Mouse (Mus musculus): ENCODE measurements around the gene Bod1. TPM values are rescaled to one million over a fixed set of nuclear protein-coding genes. Genes with fewer than 3 reads are reported as not detected.

The Bod1 gene
- total RNA-seq, 2 experiments from 2014 or later: 97.1 to 101 TPM

GRCm38 (mm10) chr11:31688956-31689355, 17.3 kb upstream of the Bod1 start:
- DNase-seq (ENCODE audit: low spot score in 2 of 2): no peak
- TF ChIP-seq CTCF (conservative IDR thresholded peaks at IDR 0.05): no peak
- Histone ChIP-seq H3K27ac (no peak overlapping the region), H3K4me3 (no peak overlapping the region)

GRCm38 (mm10) chr11:31684913-31685567, 13.4 kb upstream of the Bod1 start:
- TF ChIP-seq CTCF (conservative IDR thresholded peaks at IDR 0.05): no peak
- H3K27ac ChIP-seq: peak overlapping the region; percentile 67
- DNase-seq (ENCODE audit: low spot score in 2 of 2): no peak
- H3K4me3 ChIP-seq: no peak overlapping the region

GRCm38 (mm10) chr11:31684126-31684525, 12.4 kb upstream of the Bod1 start:
- peak overlapping the region; percentile 67; the same call in 1 of the 2 replicates for H3K27ac ChIP-seq
- no peak overlapping the region for H3K4me3 ChIP-seq
- TF ChIP-seq CTCF (conservative IDR thresholded peaks at IDR 0.05): no peak
- DNase-seq (ENCODE audit: low spot score in 2 of 2): peak in 1 of 2 experiments; percentile 57

- H3K27ac ChIP-seq: peak overlapping the region; percentile 72
- H3K4me3 ChIP-seq: no peak overlapping the region
- DNase-seq (ENCODE audit: low spot score in 2 of 2): peak in 1 of 2 experiments; percentile 37
- TF ChIP-seq CTCF (conservative IDR thresholded peaks at IDR 0.05): no peak
These were observed 8.2 kb upstream of the Bod1 start for GRCm38 (mm10) chr11:31679840-31680381.

GRCm38 (mm10) chr11:31677309-31677708, 5.6 kb upstream of the Bod1 start:
- Histone ChIP-seq H3K27ac (peak overlapping the region; percentile 72), H3K4me3 (no peak overlapping the region)
- TF ChIP-seq CTCF (conservative IDR thresholded peaks at IDR 0.05): no peak
- no peak for DNase-seq (ENCODE audit: low spot score in 2 of 2)

GRCm38 (mm10) chr11:31676661-31677252, 5.1 kb upstream of the Bod1 start:
- Histone ChIP-seq H3K4me3 (no peak overlapping the region), H3K27ac (peak overlapping the region; percentile 72)
- TF ChIP-seq CTCF (conservative IDR thresholded peaks at IDR 0.05): no peak
- DNase-seq (ENCODE audit: low spot score in 2 of 2): no peak

GRCm38 (mm10) chr11:31675430-31675829, 3.7 kb upstream of the Bod1 start:
- H3K27ac ChIP-seq: peak overlapping the region; percentile 72
- TF ChIP-seq CTCF (conservative IDR thresholded peaks at IDR 0.05): peak; percentile 89
- DNase-seq (ENCODE audit: low spot score in 2 of 2): peak; percentile 70 to 73
- no peak overlapping the region for H3K4me3 ChIP-seq

GRCm38 (mm10) chr11:31672170-31672563, 482 bp upstream of the Bod1 start:
- no peak for TF ChIP-seq CTCF (conservative IDR thresholded peaks at IDR 0.05)
- H3K4me3 ChIP-seq: peak overlapping the region; percentile 86
- peak overlapping the region; percentile 89 for H3K27ac ChIP-seq
- DNase-seq (ENCODE audit: low spot score in 2 of 2): no peak

- DNase-seq (ENCODE audit: low spot score in 2 of 2): no peak
- no peak overlapping the region for H3K27ac ChIP-seq
- no peak for TF ChIP-seq CTCF (conservative IDR thresholded peaks at IDR 0.05)
- peak overlapping the region; percentile 86 for H3K4me3 ChIP-seq
These were observed 1.2 kb downstream of the Bod1 start for GRCm38 (mm10) chr11:31670468-31670921.

- Histone ChIP-seq H3K4me3 (no peak overlapping the region), H3K27ac (no peak overlapping the region)
- TF ChIP-seq CTCF (conservative IDR thresholded peaks at IDR 0.05): peak; percentile 64
- DNase-seq (ENCODE audit: low spot score in 2 of 2): no peak
These were observed 2.4 kb downstream of the Bod1 start for GRCm38 (mm10) chr11:31669172-31669869.

- H3K27ac ChIP-seq: no peak overlapping the region; the same call in 1 of the 2 replicates
- no peak for DNase-seq (ENCODE audit: low spot score in 2 of 2)
- TF ChIP-seq CTCF (conservative IDR thresholded peaks at IDR 0.05): peak; percentile 65
These were observed 7.5 kb downstream of the Bod1 start for GRCm38 (mm10) chr11:31664186-31664585.

GRCm38 (mm10) chr11:31663501-31663900, 8.2 kb downstream of the Bod1 start:
- Histone ChIP-seq H3K4me3 (no peak overlapping the region), H3K27ac (no peak overlapping the region)
- TF ChIP-seq CTCF (conservative IDR thresholded peaks at IDR 0.05): no peak
- DNase-seq (ENCODE audit: low spot score in 2 of 2): no peak

More at GRCm38 (mm10) chr11:31664186-31664585, 7.5 kb downstream of the Bod1 start:
- no peak overlapping the region for H3K4me3 ChIP-seq

- DNase-seq (ENCODE audit: low spot score in 2 of 2): no peak
- no peak for TF ChIP-seq CTCF (conservative IDR thresholded peaks at IDR 0.05)
- H3K4me3 ChIP-seq: no peak overlapping the region
- no peak overlapping the region for H3K27ac ChIP-seq
These were observed 8.7 kb downstream of the Bod1 start for GRCm38 (mm10) chr11:31662872-31663446.

All from layer of hippocampus, adult 2 months (tissue).